Mouse (Mus musculus): ENCODE measurements at regions not wholly inside any gene's neighbourhood (a gene's known extent, or its start where the extent isn't known, plus 50 kb on each side); places are given as distances from the start of the nearest gene placed in this dataset.

- no peak for DNase-seq
- intact Hi-C loops (cut with DNase I): no loop called here
Measured at GRCm38 (mm10) chr9:47909051-47909450, 252.8 kb upstream of the Nxpe4 start.

GRCm38 (mm10) chr9:47910501-47910906 is 251.3 kb upstream of the Nxpe4 start:
- DNase-seq: no peak
- intact Hi-C loops (cut with DNase I): no loop called here

GRCm38 (mm10) chr9:47912823-47913222 is 249.0 kb upstream of the Nxpe4 start:
- intact Hi-C loops (cut with DNase I): no loop called here
- DNase-seq: no peak

- intact Hi-C loops (cut with DNase I): no loop called here
- peak; percentile 6 to 9 for DNase-seq
Measured at GRCm38 (mm10) chr9:47935299-47935698, 226.5 kb upstream of the Nxpe4 start.

- no peak for DNase-seq
- intact Hi-C loops (cut with DNase I): no loop called here
Measured at GRCm38 (mm10) chr9:47935957-47936457, 225.8 kb upstream of the Nxpe4 start.

- DNase-seq: no peak
- intact Hi-C loops (cut with DNase I): no loop called here
Measured at GRCm38 (mm10) chr9:47938941-47939710, 222.7 kb upstream of the Nxpe4 start.

GRCm38 (mm10) chr9:47942761-47943583 is 218.9 kb upstream of the Nxpe4 start:
- intact Hi-C loops (cut with DNase I): no loop called here
- no peak for DNase-seq

GRCm38 (mm10) chr9:47946226-47946625 is 215.6 kb upstream of the Nxpe4 start:
- intact Hi-C loops (cut with DNase I): no loop called here
- no peak for DNase-seq

GRCm38 (mm10) chr9:47957881-47958280 is 203.9 kb upstream of the Nxpe4 start:
- no peak for DNase-seq
- intact Hi-C loops (cut with DNase I): no loop called here

- no peak for DNase-seq
- intact Hi-C loops (cut with DNase I): no loop called here
Measured at GRCm38 (mm10) chr9:47958861-47959260, 203.0 kb upstream of the Nxpe4 start.

- intact Hi-C loops (cut with DNase I): no loop called here
- no peak for DNase-seq
Measured at GRCm38 (mm10) chr9:47961176-47961575, 200.6 kb upstream of the Nxpe4 start.

- no peak for DNase-seq
- intact Hi-C loops (cut with DNase I): no loop called here
Measured at GRCm38 (mm10) chr9:47962161-47962560, 199.7 kb upstream of the Nxpe4 start.

- DNase-seq: no peak
- intact Hi-C loops (cut with DNase I): no loop called here
Measured at GRCm38 (mm10) chr9:47962589-47962988, 199.2 kb upstream of the Nxpe4 start.

- DNase-seq: no peak
- intact Hi-C loops (cut with DNase I): no loop called here
Measured at GRCm38 (mm10) chr9:47973130-47973529, 188.7 kb upstream of the Nxpe4 start.

- intact Hi-C loops (cut with DNase I): no loop called here
- DNase-seq: no peak
Measured at GRCm38 (mm10) chr9:47985356-47986111, 176.3 kb upstream of the Nxpe4 start.

- intact Hi-C loops (cut with DNase I): no loop called here
Measured at GRCm38 (mm10) chr9:47987266-47987665, 174.6 kb upstream of the Nxpe4 start.

GRCm38 (mm10) chr9:47994671-47995070 is 167.2 kb upstream of the Nxpe4 start:
- intact Hi-C loops (cut with DNase I): no loop called here
- DNase-seq: no peak

More at GRCm38 (mm10) chr9:47987266-47987665, 174.6 kb upstream of the Nxpe4 start:
- DNase-seq: no peak

GRCm38 (mm10) chr9:47999632-48000031 is 162.2 kb upstream of the Nxpe4 start:
- intact Hi-C loops (cut with DNase I): no loop called here
- DNase-seq: no peak

- DNase-seq: no peak
- intact Hi-C loops (cut with DNase I): no loop called here
Measured at GRCm38 (mm10) chr9:48029021-48029420, 132.8 kb upstream of the Nxpe4 start.

- intact Hi-C loops (cut with DNase I): no loop called here
- no peak for DNase-seq
Measured at GRCm38 (mm10) chr9:48030839-48031238, 131.0 kb upstream of the Nxpe4 start.

- DNase-seq: no peak
- intact Hi-C loops (cut with DNase I): no loop called here
Measured at GRCm38 (mm10) chr9:48035959-48036358, 125.9 kb upstream of the Nxpe4 start.

Data from heart, postnatal 10 days (tissue).